Mouse (Mus musculus) midbrain, embryonic 11.5 days (tissue): ENCODE data around the gene Gm1140. TPM values are rescaled to one million over a fixed set of nuclear protein-coding genes. Genes with fewer than 3 reads are reported as not detected.
"Not testable (repeated sequence)": the region's sequence is repeated elsewhere in the genome, so short reads cannot be mapped to it uniquely, and the experiment has no call there.

ENCODE experiments used
- ATAC-seq: fragments of 200-750 bp; cut with Nextera tagmentation; 2 replicates; pipeline ENCODE4 v1.8.0; 2017; ENCODE audit warnings: moderate TSS enrichment, moderate library complexity; ENCODE audit not compliant: low FRiP score
- DNase-seq: peaks from one replicate; pipeline ENCODE4 v3.0.0; 2015; ENCODE audit warnings: low spot score; ENCODE audit errors: missing footprints
- H3K27ac ChIP-seq: fragments of 300-500 bp; sonication (generic); 2 replicates; pipeline ENCODE4 v1.5.1; 2014; ENCODE audit warnings: low read depth, low read length
- H3K27me3 ChIP-seq: fragments of 300-500 bp; sonication (generic); 2 replicates; pipeline ENCODE4 v1.6.1; 2014; ENCODE audit warnings: mild to moderate bottlenecking, low read length, moderate library complexity, mixed read lengths; ENCODE audit not compliant: control insufficient read depth, insufficient read depth
- H3K36me3 ChIP-seq: fragments of 300-500 bp; sonication (generic); 2 replicates; pipeline ENCODE4 v1.6.1; 2014; ENCODE audit warnings: mild to moderate bottlenecking, low read length, moderate library complexity, mixed read lengths; ENCODE audit not compliant: control insufficient read depth, insufficient read depth
- H3K4me1 ChIP-seq: fragments of 300-500 bp; sonication (generic); 2 replicates; pipeline ENCODE4 v1.6.1; 2014; ENCODE audit warnings: low read length; ENCODE audit not compliant: control insufficient read depth, insufficient read depth
- H3K4me2 ChIP-seq: fragments of 300-500 bp; sonication (generic); 2 replicates; pipeline ENCODE4 v1.6.1; 2014; ENCODE audit warnings: mild to moderate bottlenecking, moderate library complexity
- H3K4me3 ChIP-seq: fragments of 300-500 bp; sonication (generic); 2 replicates; pipeline ENCODE4 v1.5.1; 2014; ENCODE audit warnings: low read depth, low read length
- H3K9ac ChIP-seq: fragments of 300-500 bp; sonication (generic); 2 replicates; pipeline ENCODE4 v1.6.1; 2014; ENCODE audit warnings: low read length
- H3K9me3 ChIP-seq: fragments of 300-500 bp; sonication (generic); 2 replicates; pipeline ENCODE4 v1.6.1; 2016; ENCODE audit warnings: low read length; ENCODE audit not compliant: control insufficient read depth
- WGBS: fragments of 180-500 bp; shearing (Covaris S2); extraction: QIAGEN DNeasy Blood & Tissue Kit; methylation state at CpG from one replicate; pipeline ENCODE4 v1.1.7; 2014; 5-methylcytosine and 5-hydroxymethylcytosine counted together
- polyA plus RNA-seq: library from polyadenylated mRNA; unstranded; fragments of >200 nt; fragmentation: Nextera tagmentation; extraction: Ambion mirVana; gene quantifications from 2 replicates; pipeline ENCODE4 v1.2.1, GENCODE M21; 2014

Gm1140 gene
- polyA plus RNA-seq, result not detected in 2 replicates

DNA sequence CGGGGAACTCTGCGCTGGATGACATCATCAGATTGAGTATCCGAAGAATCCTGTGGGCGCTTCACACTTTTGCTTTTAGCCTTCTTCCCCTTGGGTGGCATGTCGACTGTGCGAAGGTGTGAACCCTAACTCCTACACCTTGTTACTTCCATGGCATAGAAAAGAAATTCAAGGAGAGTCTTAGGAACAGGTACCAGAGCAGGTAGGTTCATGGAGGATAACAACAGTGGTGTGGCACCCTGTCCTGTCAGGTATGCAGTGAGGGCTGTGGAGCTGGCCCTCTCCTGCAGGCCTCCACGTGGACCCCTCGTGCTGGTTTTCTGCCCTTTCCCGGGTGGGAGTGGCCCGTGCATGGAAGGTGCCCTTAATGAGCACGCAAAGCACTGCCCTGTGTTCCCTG lies at the start of gene Gm1140:
Gene Gm1140 (minus strand): TSS at position 101 of the 400 bp plus-strand sequence.
- H3K9ac ChIP-seq, DNase-seq, H3K36me3 ChIP-seq, H3K27me3 ChIP-seq, H3K27ac ChIP-seq, ATAC-seq, H3K9me3 ChIP-seq, H3K4me1 ChIP-seq, H3K4me3 ChIP-seq, H3K4me2 ChIP-seq: not testable (repeated sequence)
- no CpG with 5 or more reads among the region's 11 CpGs for WGBS

DNA sequence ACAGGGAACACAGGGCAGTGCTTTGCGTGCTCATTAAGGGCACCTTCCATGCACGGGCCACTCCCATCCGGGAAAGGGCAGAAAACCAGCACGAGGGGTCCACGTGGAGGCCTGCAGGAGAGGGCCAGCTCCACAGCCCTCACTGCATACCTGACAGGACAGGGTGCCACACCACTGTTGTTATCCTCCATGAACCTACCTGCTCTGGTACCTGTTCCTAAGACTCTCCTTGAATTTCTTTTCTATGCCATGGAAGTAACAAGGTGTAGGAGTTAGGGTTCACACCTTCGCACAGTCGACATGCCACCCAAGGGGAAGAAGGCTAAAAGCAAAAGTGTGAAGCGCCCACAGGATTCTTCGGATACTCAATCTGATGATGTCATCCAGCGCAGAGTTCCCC lies 2.0 kb upstream of the Gm1140 start, which contains the start of gene Gm14692:
Gene Gm14692 (plus strand): TSS at position 301 of the 400 bp plus-strand sequence.
- not testable (repeated sequence) for H3K27me3 ChIP-seq, ATAC-seq

More for the DNA sequence above, 2.0 kb upstream of the Gm1140 start, which contains the start of gene Gm14692:
- not testable (repeated sequence) for H3K27ac ChIP-seq, H3K36me3 ChIP-seq, H3K9me3 ChIP-seq, H3K4me3 ChIP-seq, H3K4me1 ChIP-seq, H3K4me2 ChIP-seq, DNase-seq, H3K9ac ChIP-seq
- 93% methylated on average over 3 of the region's 10 CpGs for WGBS

Other genes starting within 250 kb of the Gm1140 start
- gene Gm14692, start 2.1 kb upstream of the Gm1140 start, polyA plus RNA-seq, result not detected in 2 replicates
- not detected in 2 replicates for gene 4933436I01Rik, start 227.9 kb upstream of the Gm1140 start, polyA plus RNA-seq